Mouse (Mus musculus) kidney, adult 11 months (tissue): ENCODE data around the gene Shroom1.

Experiments used
- DNase-seq: peaks from one replicate; pipeline ENCODE4 v3.0.0; 2022

The Shroom1 gene

GRCm38 (mm10) chr11:53516775-53517627 is 60.0 kb downstream of the Shroom1 start:
- DNase-seq, result no peak
